Mouse (Mus musculus): ENCODE measurements around the gene C7. TPM values are rescaled to one million over a fixed set of nuclear protein-coding genes. Genes with fewer than 3 reads are reported as not detected.

The C7 gene
- polyA plus RNA-seq (2012; rRNA removed), result 36.2 and 39.7 TPM in 2 replicates

DNA sequence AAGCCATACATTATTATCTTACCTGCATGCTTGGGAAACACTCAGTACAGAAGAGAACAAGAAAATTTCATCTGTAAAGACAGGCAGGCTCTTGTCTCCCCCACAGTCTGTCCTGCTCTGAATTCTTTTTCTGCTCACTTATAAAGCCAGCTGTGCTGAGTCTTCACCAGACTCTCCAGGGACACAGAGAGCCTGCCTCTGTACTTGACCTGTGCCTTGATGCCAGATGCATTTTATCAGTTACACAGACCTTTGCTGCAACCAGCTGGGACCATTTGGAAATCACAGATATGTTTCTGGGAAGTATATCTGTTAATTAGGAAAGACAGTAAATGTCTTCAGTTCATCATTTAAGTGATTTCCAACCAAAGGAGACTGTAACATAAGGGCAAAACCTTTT, at the start of gene C7:
Gene C7 (minus strand): TSS at position 106 of the 400 bp plus-strand sequence.
- no peak for DNase-seq
- peak within 1 kb of the TSS; percentile 57 for H3K4me3 ChIP-seq (replicated peaks; ENCODE audit: extremely low read depth, low read depth, low read length)
- no peak for TF ChIP-seq CTCF (IDR thresholded peaks at IDR 0.05; ENCODE audit: insufficient read depth, low read length)
- no peak for TF ChIP-seq POLR2A (IDR thresholded peaks at IDR 0.05; ENCODE audit: borderline replicate concordance, extremely low read depth, low read depth, low read length)
- no peaks in the 10 kb centered on the region; the same call in 1 of the 2 replicates for H3K4me1 ChIP-seq (ENCODE audit: control insufficient read depth, insufficient read depth, low read length)

DNA sequence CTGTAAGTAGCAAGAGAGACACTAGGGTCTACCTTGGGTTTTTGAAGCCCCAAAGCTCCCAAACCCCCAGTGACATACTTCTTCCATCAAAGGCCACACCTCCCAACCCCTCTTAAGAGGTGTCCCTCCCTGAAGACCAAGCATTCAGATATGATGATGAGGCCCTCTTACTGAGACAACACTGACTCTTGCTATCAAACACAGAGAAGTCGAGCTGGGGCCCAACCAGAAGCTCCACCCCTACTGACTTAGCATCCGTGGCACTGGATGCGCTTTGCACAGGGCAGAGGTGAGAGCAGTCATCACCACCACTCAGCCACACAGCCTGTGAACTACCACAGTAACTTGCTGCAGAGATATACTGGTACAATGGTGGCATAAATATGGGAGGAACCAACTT, 49.1 kb upstream of the C7 start:
- 76% methylated on average over 3 of the region's 3 CpGs for WGBS
- no peak for DNase-seq
- no peaks in the 10 kb centered on the region; the same call in none of the 2 replicates for H3K4me1 ChIP-seq (ENCODE audit: control insufficient read depth, insufficient read depth, low read length)
- no peak overlapping the region for H3K4me3 ChIP-seq (replicated peaks; ENCODE audit: extremely low read depth, low read depth, low read length)
- no peak for TF ChIP-seq POLR2A (IDR thresholded peaks at IDR 0.05; ENCODE audit: borderline replicate concordance, extremely low read depth, low read depth, low read length)
- no peak for TF ChIP-seq CTCF (IDR thresholded peaks at IDR 0.05; ENCODE audit: insufficient read depth, low read length)

GRCm38 (mm10) chr15:5108655-5109040, 45.1 kb upstream of the C7 start:
- 44% methylated on average over 3 of the region's 3 CpGs for WGBS
- Histone ChIP-seq H3K4me3 (replicated peaks; ENCODE audit: extremely low read depth, low read depth, low read length) (no peak overlapping the region), H3K4me1 (ENCODE audit: control insufficient read depth, insufficient read depth, low read length) (no peaks in the 10 kb centered on the region; the same call in 1 of the 2 replicates)
- TF ChIP-seq POLR2A (IDR thresholded peaks at IDR 0.05; ENCODE audit: borderline replicate concordance, extremely low read depth, low read depth, low read length) (no peak), CTCF (IDR thresholded peaks at IDR 0.05; ENCODE audit: insufficient read depth, low read length) (no peak)
- no peak for DNase-seq

DNA sequence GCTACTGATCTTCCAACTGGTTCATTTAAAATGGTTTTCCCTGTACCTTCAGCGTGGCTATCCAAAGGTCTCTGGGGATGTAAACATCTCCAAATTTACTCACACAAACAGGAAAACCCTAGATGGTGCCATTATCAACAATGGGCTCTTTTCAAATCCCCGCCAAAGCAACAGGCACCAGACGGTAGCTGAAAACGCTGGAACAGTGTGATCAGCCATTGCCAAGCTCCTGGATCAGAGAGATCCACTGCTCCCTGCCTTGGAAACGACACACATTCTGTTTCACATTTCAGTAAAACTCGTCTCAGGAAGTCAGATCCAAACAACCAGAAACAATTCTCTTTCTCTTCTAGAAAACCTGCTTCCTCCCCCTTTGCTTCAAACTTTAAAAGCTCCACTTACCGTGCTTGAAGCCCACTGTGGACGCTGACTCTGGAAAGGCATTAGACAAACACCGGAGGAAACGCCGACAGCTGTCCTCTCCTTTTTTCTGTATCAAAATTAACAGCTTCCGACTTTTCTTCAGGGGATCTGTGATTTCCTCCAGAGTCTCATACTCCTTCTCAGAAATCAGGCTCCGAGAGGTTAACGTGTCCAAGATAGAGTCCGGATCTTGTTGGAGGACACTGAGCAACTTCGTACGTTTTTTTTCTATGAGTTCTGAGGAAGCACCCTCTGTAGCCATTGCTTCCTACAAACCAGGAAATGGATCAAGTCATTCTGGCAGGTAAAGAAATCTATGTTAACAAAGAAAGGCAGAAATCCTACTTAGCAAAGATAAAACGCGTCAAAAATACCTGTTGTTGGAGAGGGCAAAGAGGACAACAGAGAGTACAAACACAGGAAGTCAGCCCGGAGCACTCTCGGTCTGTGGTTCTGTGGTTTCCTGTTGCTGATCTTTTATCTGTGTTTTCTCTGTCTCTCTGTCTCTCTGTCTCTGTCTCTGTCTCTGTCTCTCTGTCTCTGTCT, 44.4 kb upstream of the C7 start, which contains the start of gene Card6:
Gene Card6 (minus strand): TSS at position 854 of the 969 bp plus-strand sequence.
- TF ChIP-seq POLR2A (IDR thresholded peaks at IDR 0.05; ENCODE audit: borderline replicate concordance, extremely low read depth, low read depth, low read length) (no peak), CTCF (IDR thresholded peaks at IDR 0.05; ENCODE audit: insufficient read depth, low read length) (no peak)
- peak; percentile 30 for DNase-seq
- peak within 1 kb of the TSS; percentile 60 for H3K4me3 ChIP-seq (replicated peaks; ENCODE audit: extremely low read depth, low read depth, low read length)
- WGBS, result 12% methylated on average over 21 of the region's 21 CpGs
- H3K4me1 ChIP-seq (ENCODE audit: control insufficient read depth, insufficient read depth, low read length), result no peaks in the 10 kb centered on the region; the same call in 1 of the 2 replicates

DNA sequence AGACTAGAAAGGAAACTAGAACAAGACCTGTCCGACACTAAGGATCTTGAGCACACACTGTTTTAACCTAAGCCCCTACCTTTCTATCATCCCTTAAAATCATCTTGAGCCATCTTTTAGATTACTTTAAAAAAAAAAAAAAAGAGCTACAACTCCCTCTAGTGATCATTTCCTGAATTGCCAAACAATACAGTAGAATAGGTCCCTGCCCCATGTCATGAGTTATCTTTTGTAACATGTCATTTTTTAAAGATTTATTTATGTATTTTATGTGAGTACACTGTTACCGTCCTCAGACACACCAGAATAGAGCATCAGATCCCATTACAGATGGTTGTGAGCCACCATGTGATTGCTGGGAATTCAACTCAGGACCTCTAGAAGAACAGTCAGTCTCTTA, 42.8 kb upstream of the C7 start:
- DNase-seq, result no peak
- TF ChIP-seq POLR2A (IDR thresholded peaks at IDR 0.05; ENCODE audit: borderline replicate concordance, extremely low read depth, low read depth, low read length) (no peak), CTCF (IDR thresholded peaks at IDR 0.05; ENCODE audit: insufficient read depth, low read length) (peak; percentile 20; the same call in 1 of the 2 replicates)
- WGBS, result 33% methylated on average over 2 of the region's 2 CpGs
- no peak overlapping the region for H3K4me3 ChIP-seq (replicated peaks; ENCODE audit: extremely low read depth, low read depth, low read length)
- H3K4me1 ChIP-seq (ENCODE audit: control insufficient read depth, insufficient read depth, low read length), result no peaks in the 10 kb centered on the region; the same call in 1 of the 2 replicates

GRCm38 (mm10) chr15:5105891-5106290, 42.4 kb upstream of the C7 start:
- WGBS, result 80% methylated on average over 6 of the region's 6 CpGs
- Histone ChIP-seq H3K4me1 (ENCODE audit: control insufficient read depth, insufficient read depth, low read length) (no peaks in the 10 kb centered on the region; the same call in 1 of the 2 replicates), H3K4me3 (replicated peaks; ENCODE audit: extremely low read depth, low read depth, low read length) (no peak overlapping the region)
- no peak for TF ChIP-seq POLR2A (IDR thresholded peaks at IDR 0.05; ENCODE audit: borderline replicate concordance, extremely low read depth, low read depth, low read length)
- DNase-seq, result no peak

- TF ChIP-seq POLR2A (IDR thresholded peaks at IDR 0.05; ENCODE audit: borderline replicate concordance, extremely low read depth, low read depth, low read length) (no peak), CTCF (IDR thresholded peaks at IDR 0.05; ENCODE audit: insufficient read depth, low read length) (no peak)
- H3K4me3 ChIP-seq (replicated peaks; ENCODE audit: extremely low read depth, low read depth, low read length), result no peak overlapping the region
- 95% methylated on average over 4 of the region's 4 CpGs for whole genome bisulfite sequencing
- no peak for DNase-seq
- H3K4me1 ChIP-seq (ENCODE audit: control insufficient read depth, insufficient read depth, low read length), result no peaks in the 10 kb centered on the region; the same call in 1 of the 2 replicates
Observed at GRCm38 (mm10) chr15:5102312-5102711, 38.8 kb upstream of the C7 start.

DNA sequence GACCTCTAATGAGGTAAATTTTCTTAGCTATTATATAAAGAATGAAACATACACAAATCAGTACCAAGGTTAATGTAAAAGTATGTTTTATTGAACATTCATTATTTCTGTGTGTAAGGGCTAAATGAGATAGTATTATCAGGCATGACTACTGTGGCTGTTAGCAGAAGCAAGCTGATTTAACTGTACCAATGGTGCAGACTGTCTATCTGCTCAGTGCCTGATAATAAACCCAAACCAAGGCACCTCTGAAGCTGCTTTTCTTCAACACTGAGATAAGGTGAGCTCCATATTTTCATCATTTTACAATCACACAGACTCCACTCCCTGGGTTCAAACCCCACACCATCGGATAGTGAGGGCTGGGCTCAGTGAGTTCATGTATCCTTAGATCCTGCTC, 33.8 kb upstream of the C7 start:
- DNase-seq, result no peak
- H3K4me3 ChIP-seq (replicated peaks; ENCODE audit: extremely low read depth, low read depth, low read length), result no peak overlapping the region
- no peaks in the 10 kb centered on the region for H3K4me1 ChIP-seq (ENCODE audit: control insufficient read depth, insufficient read depth, low read length)
- TF ChIP-seq CTCF (IDR thresholded peaks at IDR 0.05; ENCODE audit: insufficient read depth, low read length) (no peak), POLR2A (IDR thresholded peaks at IDR 0.05; ENCODE audit: borderline replicate concordance, extremely low read depth, low read depth, low read length) (no peak)
- 94% methylated on average over 1 of the region's 1 CpGs for WGBS

- DNase-seq, result no peak
- Histone ChIP-seq H3K4me3 (replicated peaks; ENCODE audit: extremely low read depth, low read depth, low read length) (no peak overlapping the region), H3K4me1 (ENCODE audit: control insufficient read depth, insufficient read depth, low read length) (no peaks in the 10 kb centered on the region)
- 84% methylated on average over 11 of the region's 11 CpGs for WGBS
- TF ChIP-seq CTCF (IDR thresholded peaks at IDR 0.05; ENCODE audit: insufficient read depth, low read length) (no peak), POLR2A (IDR thresholded peaks at IDR 0.05; ENCODE audit: borderline replicate concordance, extremely low read depth, low read depth, low read length) (no peak)
Observed at GRCm38 (mm10) chr15:5095534-5096301, 32.2 kb upstream of the C7 start.

Data from lung, adult 2 months (tissue).